Mouse (Mus musculus): ENCODE measurements at regions not wholly inside any gene's neighbourhood (a gene's known extent, or its start where the extent isn't known, plus 50 kb on each side); places are given as distances from the start of the nearest gene placed in this dataset.

DNA sequence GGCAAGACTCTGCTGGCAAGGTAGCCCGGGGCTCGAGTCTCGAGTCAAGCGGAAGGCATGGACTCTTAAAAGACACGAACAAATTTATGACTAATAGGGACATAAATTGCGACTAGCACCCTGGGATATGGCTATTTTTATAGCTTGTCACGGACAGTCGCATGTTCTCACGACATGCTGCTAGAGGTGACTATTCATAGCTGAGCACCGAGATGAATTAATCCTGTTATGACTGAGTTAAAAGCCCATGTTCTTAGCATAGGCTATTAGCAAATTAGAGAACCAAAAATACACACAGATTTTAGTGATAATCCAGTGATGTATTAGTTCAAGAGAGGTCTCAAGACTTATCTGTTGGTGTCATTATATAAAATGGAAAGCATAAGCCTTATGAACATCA, 539.2 kb downstream of the Gm19410 start:
- no peak overlapping the region for H3K4me3 ChIP-seq (ENCODE audit: low read depth, low read length)
- 74% methylated on average over 10 of the region's 10 CpGs for WGBS (ENCODE audit: insufficient replicate concordance)
- no peaks in the 10 kb centered on the region for H3K9me3 ChIP-seq (replicated peaks; ENCODE audit: control insufficient read depth, low read length)
- ATAC-seq (ENCODE audit: low read depth) = no peak
- no peak overlapping the region for H3K27ac ChIP-seq (ENCODE audit: low read length)
- no peak overlapping the region for H3K9ac ChIP-seq (ENCODE audit: low read depth, low read length)
- no peaks in the 10 kb centered on the region for H3K27me3 ChIP-seq (ENCODE audit: control insufficient read depth, insufficient read depth, low read depth, low read length)
- no peaks in the 10 kb centered on the region for H3K4me1 ChIP-seq (ENCODE audit: control insufficient read depth, low read depth, low read length)
- H3K4me2 ChIP-seq (ENCODE audit: low read depth, low read length) = no peak overlapping the region
- H3K36me3 ChIP-seq (ENCODE audit: control insufficient read depth, insufficient read depth) = no peaks in the 10 kb centered on the region

DNA sequence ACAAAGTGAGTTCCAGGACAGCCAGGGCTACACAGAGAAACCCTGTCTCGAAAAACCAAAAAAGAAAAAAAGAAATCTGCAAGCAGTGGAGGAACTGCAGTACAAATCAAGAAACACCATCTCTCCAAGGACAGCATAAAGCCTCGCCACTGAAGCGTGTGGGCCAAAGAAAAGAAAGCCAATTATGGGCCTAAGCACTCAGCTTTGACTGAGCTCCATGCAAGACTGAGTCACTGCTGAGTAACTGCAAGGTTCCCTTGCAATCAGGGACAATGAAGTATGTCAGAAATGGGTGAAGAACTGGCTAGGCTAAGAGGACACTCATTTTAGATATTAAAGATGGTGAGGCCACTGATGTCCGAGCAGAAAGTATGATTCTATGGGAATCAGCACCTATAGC, 540.7 kb downstream of the Gm19410 start:
- ATAC-seq (ENCODE audit: low read depth) = no peak
- Histone ChIP-seq H3K4me2 (ENCODE audit: low read depth, low read length) (no peak overlapping the region), H3K9me3 (replicated peaks; ENCODE audit: control insufficient read depth, low read length) (no peaks in the 10 kb centered on the region), H3K4me3 (ENCODE audit: low read depth, low read length) (no peak overlapping the region), H3K27me3 (ENCODE audit: control insufficient read depth, insufficient read depth, low read depth, low read length) (no peaks in the 10 kb centered on the region), H3K27ac (ENCODE audit: low read length) (no peak overlapping the region), H3K36me3 (ENCODE audit: control insufficient read depth, insufficient read depth) (no peaks in the 10 kb centered on the region), H3K9ac (ENCODE audit: low read depth, low read length) (no peak overlapping the region), H3K4me1 (ENCODE audit: control insufficient read depth, low read depth, low read length) (no peaks in the 10 kb centered on the region)
- 65% methylated on average over 4 of the region's 4 CpGs for WGBS (ENCODE audit: insufficient replicate concordance)

DNA sequence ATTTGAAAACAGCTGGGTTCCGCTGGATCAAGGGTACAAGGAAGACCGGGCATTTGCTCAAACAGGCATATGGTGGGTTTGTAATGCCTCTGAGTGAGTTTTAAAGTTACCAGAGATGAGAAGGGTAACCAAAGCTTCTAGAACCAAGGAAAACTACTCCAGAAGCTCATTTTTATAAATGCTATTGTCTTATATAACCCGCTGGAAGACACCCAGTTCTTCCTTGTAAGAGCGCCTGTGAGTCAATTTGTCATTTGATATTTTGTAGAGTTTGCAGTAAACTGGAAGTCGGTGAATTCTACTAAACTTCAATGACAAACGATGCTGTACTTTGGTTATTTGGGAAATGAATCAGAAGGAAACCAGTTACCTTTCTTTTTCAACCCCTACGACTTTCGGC, 541.9 kb downstream of the Gm19410 start:
- H3K4me3 ChIP-seq (ENCODE audit: low read depth, low read length) = no peak overlapping the region
- no peak for ATAC-seq (ENCODE audit: low read depth)
- H3K4me1 ChIP-seq (ENCODE audit: control insufficient read depth, low read depth, low read length) = no peaks in the 10 kb centered on the region
- H3K27ac ChIP-seq (ENCODE audit: low read length) = no peak overlapping the region
- H3K27me3 ChIP-seq (ENCODE audit: control insufficient read depth, insufficient read depth, low read depth, low read length) = no peaks in the 10 kb centered on the region
- no peaks in the 10 kb centered on the region for H3K36me3 ChIP-seq (ENCODE audit: control insufficient read depth, insufficient read depth)
- WGBS (ENCODE audit: insufficient replicate concordance) = 78% methylated on average over 8 of the region's 8 CpGs
- H3K9me3 ChIP-seq (replicated peaks; ENCODE audit: control insufficient read depth, low read length) = no peaks in the 10 kb centered on the region
- no peak overlapping the region for H3K9ac ChIP-seq (ENCODE audit: low read depth, low read length)
- no peak overlapping the region for H3K4me2 ChIP-seq (ENCODE audit: low read depth, low read length)

- H3K9me3 ChIP-seq (replicated peaks; ENCODE audit: control insufficient read depth, low read length) = no peaks in the 10 kb centered on the region
- no peaks in the 10 kb centered on the region for H3K27me3 ChIP-seq (ENCODE audit: control insufficient read depth, insufficient read depth, low read depth, low read length)
- H3K9ac ChIP-seq (ENCODE audit: low read depth, low read length) = no peak overlapping the region
- WGBS (ENCODE audit: insufficient replicate concordance) = 66% methylated on average over 2 of the region's 2 CpGs
- no peak for ATAC-seq (ENCODE audit: low read depth)
- no peaks in the 10 kb centered on the region for H3K4me1 ChIP-seq (ENCODE audit: control insufficient read depth, low read depth, low read length)
- H3K27ac ChIP-seq (ENCODE audit: low read length) = no peak overlapping the region
- H3K4me2 ChIP-seq (ENCODE audit: low read depth, low read length) = no peak overlapping the region
- H3K36me3 ChIP-seq (ENCODE audit: control insufficient read depth, insufficient read depth) = no peaks in the 10 kb centered on the region
- no peak overlapping the region for H3K4me3 ChIP-seq (ENCODE audit: low read depth, low read length)
Observed at GRCm38 (mm10) chr8:36308056-36308455, 542.5 kb downstream of the Gm19410 start.

- no peak overlapping the region for H3K27ac ChIP-seq (ENCODE audit: low read length)
- H3K9me3 ChIP-seq (replicated peaks; ENCODE audit: control insufficient read depth, low read length) = no peaks in the 10 kb centered on the region
- no peak overlapping the region for H3K9ac ChIP-seq (ENCODE audit: low read depth, low read length)
- 78% methylated on average over 6 of the region's 6 CpGs for whole genome bisulfite sequencing (ENCODE audit: insufficient replicate concordance)
- H3K4me3 ChIP-seq (ENCODE audit: low read depth, low read length) = no peak overlapping the region
- ATAC-seq (ENCODE audit: low read depth) = no peak
- no peak overlapping the region for H3K4me2 ChIP-seq (ENCODE audit: low read depth, low read length)
- no peaks in the 10 kb centered on the region for H3K4me1 ChIP-seq (ENCODE audit: control insufficient read depth, low read depth, low read length)
- H3K36me3 ChIP-seq (ENCODE audit: control insufficient read depth, insufficient read depth) = no peaks in the 10 kb centered on the region
- no peaks in the 10 kb centered on the region for H3K27me3 ChIP-seq (ENCODE audit: control insufficient read depth, insufficient read depth, low read depth, low read length)
Observed at GRCm38 (mm10) chr8:36309326-36309725, 543.7 kb downstream of the Gm19410 start.

DNA sequence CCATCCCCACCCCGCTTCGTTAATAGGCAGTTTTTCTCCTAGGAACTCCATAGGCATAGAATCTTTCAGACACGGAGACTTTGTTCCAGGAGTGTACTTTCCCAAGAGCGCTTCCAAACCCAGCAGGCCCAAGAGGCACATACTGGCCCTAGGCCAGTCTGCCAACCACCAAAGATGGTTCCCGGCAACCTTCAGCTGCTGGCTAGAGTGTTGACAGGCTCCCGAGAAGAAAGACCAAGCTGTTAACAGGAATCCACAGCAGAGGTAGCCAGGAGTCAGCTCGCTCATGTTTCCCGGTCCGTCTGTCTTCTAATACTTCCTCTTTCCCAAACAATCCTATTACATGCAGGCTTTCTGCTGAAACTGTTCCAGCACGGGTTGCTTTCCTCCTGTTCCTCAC, 544.4 kb downstream of the Gm19410 start:
- H3K36me3 ChIP-seq (ENCODE audit: control insufficient read depth, insufficient read depth) = no peaks in the 10 kb centered on the region
- H3K9me3 ChIP-seq (replicated peaks; ENCODE audit: control insufficient read depth, low read length) = no peaks in the 10 kb centered on the region
- H3K4me3 ChIP-seq (ENCODE audit: low read depth, low read length) = no peak overlapping the region
- no peak overlapping the region for H3K9ac ChIP-seq (ENCODE audit: low read depth, low read length)
- H3K27me3 ChIP-seq (ENCODE audit: control insufficient read depth, insufficient read depth, low read depth, low read length) = no peaks in the 10 kb centered on the region
- WGBS (ENCODE audit: insufficient replicate concordance) = 58% methylated on average over 10 of the region's 10 CpGs
- no peaks in the 10 kb centered on the region for H3K4me1 ChIP-seq (ENCODE audit: control insufficient read depth, low read depth, low read length)
- no peak for ATAC-seq (ENCODE audit: low read depth)
- no peak overlapping the region for H3K27ac ChIP-seq (ENCODE audit: low read length)
- no peak overlapping the region for H3K4me2 ChIP-seq (ENCODE audit: low read depth, low read length)

GRCm38 (mm10) chr8:36311734-36312133, 546.1 kb downstream of the Gm19410 start:
- Histone ChIP-seq H3K4me3 (ENCODE audit: low read depth, low read length) (no peak overlapping the region), H3K4me2 (ENCODE audit: low read depth, low read length) (no peak overlapping the region), H3K9me3 (replicated peaks; ENCODE audit: control insufficient read depth, low read length) (no peaks in the 10 kb centered on the region), H3K27ac (ENCODE audit: low read length) (no peak overlapping the region), H3K9ac (ENCODE audit: low read depth, low read length) (no peak overlapping the region), H3K36me3 (ENCODE audit: control insufficient read depth, insufficient read depth) (no peaks in the 10 kb centered on the region), H3K27me3 (ENCODE audit: control insufficient read depth, insufficient read depth, low read depth, low read length) (no peaks in the 10 kb centered on the region), H3K4me1 (ENCODE audit: control insufficient read depth, low read depth, low read length) (no peaks in the 10 kb centered on the region)
- no peak for ATAC-seq (ENCODE audit: low read depth)
- 60% methylated on average over 5 of the region's 5 CpGs for WGBS (ENCODE audit: insufficient replicate concordance)

DNA sequence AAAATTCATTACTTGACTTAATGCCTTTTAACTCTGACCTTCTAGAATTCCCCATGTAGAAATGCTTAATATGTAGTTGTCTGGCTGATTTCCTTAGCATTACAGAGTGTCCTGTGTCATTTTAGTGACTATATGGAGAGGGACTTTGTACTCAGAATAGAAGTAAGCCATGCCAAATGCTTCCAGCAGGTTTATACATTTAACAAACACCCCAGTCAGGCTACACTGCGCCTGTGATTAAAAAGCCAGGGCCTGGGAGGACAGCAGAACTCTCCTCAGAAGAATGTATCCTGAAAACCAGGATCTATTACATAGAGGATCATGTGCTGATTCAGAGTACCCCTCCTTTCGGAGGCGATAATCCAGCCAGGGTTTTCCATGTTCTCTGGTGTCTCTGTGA, 547.4 kb downstream of the Gm19410 start:
- H3K36me3 ChIP-seq (ENCODE audit: control insufficient read depth, insufficient read depth) = no peaks in the 10 kb centered on the region
- no peak for ATAC-seq (ENCODE audit: low read depth)
- H3K4me1 ChIP-seq (ENCODE audit: control insufficient read depth, low read depth, low read length) = no peaks in the 10 kb centered on the region

GRCm38 (mm10) chr8:36318396-36318795, 552.8 kb downstream of the Gm19410 start:
- Histone ChIP-seq H3K27ac (ENCODE audit: low read length) (no peak overlapping the region), H3K4me3 (ENCODE audit: low read depth, low read length) (no peak overlapping the region), H3K36me3 (ENCODE audit: control insufficient read depth, insufficient read depth) (no peaks in the 10 kb centered on the region), H3K9ac (ENCODE audit: low read depth, low read length) (no peak overlapping the region), H3K9me3 (replicated peaks; ENCODE audit: control insufficient read depth, low read length) (no peaks in the 10 kb centered on the region), H3K27me3 (ENCODE audit: control insufficient read depth, insufficient read depth, low read depth, low read length) (no peaks in the 10 kb centered on the region), H3K4me2 (ENCODE audit: low read depth, low read length) (no peak overlapping the region), H3K4me1 (ENCODE audit: control insufficient read depth, low read depth, low read length) (no peaks in the 10 kb centered on the region)
- WGBS (ENCODE audit: insufficient replicate concordance) = 54% methylated on average over 2 of the region's 2 CpGs
- no peak for ATAC-seq (ENCODE audit: low read depth)

More for the DNA sequence above, 547.4 kb downstream of the Gm19410 start:
- 65% methylated on average over 3 of the region's 3 CpGs for WGBS (ENCODE audit: insufficient replicate concordance)
- Histone ChIP-seq H3K27me3 (ENCODE audit: control insufficient read depth, insufficient read depth, low read depth, low read length) (no peaks in the 10 kb centered on the region), H3K9me3 (replicated peaks; ENCODE audit: control insufficient read depth, low read length) (no peaks in the 10 kb centered on the region), H3K9ac (ENCODE audit: low read depth, low read length) (no peak overlapping the region), H3K27ac (ENCODE audit: low read length) (no peak overlapping the region), H3K4me2 (ENCODE audit: low read depth, low read length) (no peak overlapping the region), H3K4me3 (ENCODE audit: low read depth, low read length) (no peak overlapping the region)

- H3K9me3 ChIP-seq (replicated peaks; ENCODE audit: control insufficient read depth, low read length) = no peaks in the 10 kb centered on the region
- H3K4me1 ChIP-seq (ENCODE audit: control insufficient read depth, low read depth, low read length) = no peaks in the 10 kb centered on the region
- WGBS (ENCODE audit: insufficient replicate concordance) = 57% methylated on average over 5 of the region's 5 CpGs
- no peak overlapping the region for H3K4me3 ChIP-seq (ENCODE audit: low read depth, low read length)
- H3K4me2 ChIP-seq (ENCODE audit: low read depth, low read length) = no peak overlapping the region
- ATAC-seq (ENCODE audit: low read depth) = no peak
- H3K27me3 ChIP-seq (ENCODE audit: control insufficient read depth, insufficient read depth, low read depth, low read length) = no peaks in the 10 kb centered on the region
- H3K36me3 ChIP-seq (ENCODE audit: control insufficient read depth, insufficient read depth) = no peaks in the 10 kb centered on the region
- no peak overlapping the region for H3K27ac ChIP-seq (ENCODE audit: low read length)
- no peak overlapping the region for H3K9ac ChIP-seq (ENCODE audit: low read depth, low read length)
Observed at GRCm38 (mm10) chr8:36318884-36319283, 553.3 kb downstream of the Gm19410 start.
